Mouse (Mus musculus): ENCODE results near the gene Rbm11. TPM values are rescaled to one million over a fixed set of nuclear protein-coding genes. Genes with fewer than 3 reads are reported as not detected.

Rbm11 gene
- 0.45 and 0.55 TPM in 2 replicates for polyA plus RNA-seq (2015; fragmentation: Nextera tagmentation; extraction: Ambion mirVana)

DNA sequence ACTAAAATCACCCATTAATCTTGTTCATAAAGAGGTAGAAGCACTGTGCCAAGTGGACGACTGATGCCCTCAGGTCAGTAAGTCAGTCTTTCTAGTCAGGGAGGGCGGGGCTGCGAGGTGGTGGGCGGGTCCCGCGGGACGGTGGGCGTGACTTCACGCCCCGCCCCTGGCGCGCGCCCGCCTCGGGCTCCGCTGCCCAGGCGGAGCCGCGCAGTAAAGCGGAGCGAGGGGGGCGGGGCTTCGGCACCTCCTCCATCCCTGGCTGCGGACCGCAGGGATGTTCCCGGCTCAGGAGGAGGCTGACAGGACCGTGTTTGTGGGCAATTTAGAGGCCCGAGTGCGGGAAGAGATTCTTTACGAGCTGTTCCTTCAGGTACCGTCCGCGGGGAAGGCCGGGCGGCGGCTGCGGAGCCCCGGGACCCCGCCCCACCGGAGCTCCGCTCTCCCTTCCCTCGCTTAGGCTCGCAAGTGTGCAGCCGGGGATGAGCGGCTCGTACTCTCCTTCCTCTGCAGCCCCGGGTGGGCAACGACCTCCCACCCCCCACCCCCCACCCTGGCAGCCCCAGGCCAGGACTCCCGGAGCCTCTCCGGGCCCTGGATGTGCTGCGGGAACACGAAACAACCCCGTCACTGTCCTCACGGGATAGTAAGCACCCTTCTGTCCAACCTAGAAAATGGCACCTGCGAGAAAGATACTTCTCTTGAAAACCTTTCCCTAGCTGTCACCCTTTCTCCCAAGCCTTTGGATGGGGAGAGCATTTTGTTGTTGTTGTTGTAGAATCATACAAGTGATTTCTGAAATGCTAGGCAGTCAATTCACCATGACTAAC is at the start of gene Rbm11:
Gene Rbm11, plus strand, starts transcription at position 174 of the 830 bp plus-strand sequence.
- H3K4me2 ChIP-seq (ENCODE audit: low read length) = peak within 1 kb of the TSS; percentile 82
- peak within 1 kb of the TSS; percentile 70 for H3K4me3 ChIP-seq (replicated peaks; ENCODE audit: low read depth, low read length)
- DNase-seq (ENCODE audit: low spot score) = peak; percentile 86
- H3K36me3 ChIP-seq (ENCODE audit: insufficient read depth, low read length) = no peaks in the 10 kb centered on the region
- peak; percentile 98 for ATAC-seq (replicated peaks; ENCODE audit: low FRiP score, low read depth)
- peaks cover 3% of the 10 kb centered on the region; the same call in 1 of the 2 replicates for H3K27me3 ChIP-seq (ENCODE audit: insufficient read depth, low read length)
- peak within 1 kb of the TSS; percentile 46; the same call in 1 of the 2 replicates for H3K9ac ChIP-seq (ENCODE audit: low read depth, low read length)
- WGBS = under 1% methylated on average over 45 of the region's 55 CpGs
- H3K4me1 ChIP-seq (replicated peaks; ENCODE audit: insufficient read depth, low read length) = no peaks in the 10 kb centered on the region
- no peaks in the 10 kb centered on the region for H3K9me3 ChIP-seq (replicated peaks; ENCODE audit: low read length)
- H3K27ac ChIP-seq = no peak within 1 kb of the TSS
- no peak for TF ChIP-seq CTCF (IDR thresholded peaks at IDR 0.05; ENCODE audit: low read depth)

DNA sequence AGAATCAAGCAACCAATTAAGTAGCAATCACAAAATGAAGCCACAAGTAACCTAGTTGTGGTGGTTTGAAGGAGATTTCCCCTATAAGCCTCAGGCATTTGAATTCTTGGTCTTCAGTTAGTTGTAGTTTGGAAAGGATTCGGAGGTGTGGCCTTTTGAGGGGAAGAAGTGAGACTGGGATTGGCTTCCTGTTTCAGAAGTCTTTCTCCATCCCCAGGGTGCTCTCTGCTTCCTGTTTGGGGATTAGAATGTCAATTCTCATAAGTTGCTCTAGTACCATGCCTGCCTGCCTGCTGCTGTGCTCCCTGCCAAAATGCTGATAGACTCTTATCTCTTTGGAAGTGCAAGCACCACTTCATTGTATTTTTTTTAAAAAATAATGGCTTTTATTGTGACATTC is 47.3 kb upstream of the Rbm11 start:
- no peak overlapping the region for H3K4me3 ChIP-seq (replicated peaks; ENCODE audit: low read depth, low read length)
- no peak for DNase-seq (ENCODE audit: low spot score)
- no peak for TF ChIP-seq CTCF (IDR thresholded peaks at IDR 0.05; ENCODE audit: low read depth)
- H3K27ac ChIP-seq = no peak overlapping the region
- no peaks in the 10 kb centered on the region for H3K27me3 ChIP-seq (ENCODE audit: insufficient read depth, low read length)
- no peaks in the 10 kb centered on the region for H3K4me1 ChIP-seq (replicated peaks; ENCODE audit: insufficient read depth, low read length)
- WGBS = 83% methylated on average over 1 of the region's 1 CpGs
- H3K4me2 ChIP-seq (ENCODE audit: low read length) = no peak overlapping the region
- no peak for ATAC-seq (replicated peaks; ENCODE audit: low FRiP score, low read depth)
- H3K36me3 ChIP-seq (ENCODE audit: insufficient read depth, low read length) = no peaks in the 10 kb centered on the region
- no peak overlapping the region for H3K9ac ChIP-seq (ENCODE audit: low read depth, low read length)
- H3K9me3 ChIP-seq (replicated peaks; ENCODE audit: low read length) = no peaks in the 10 kb centered on the region

DNA sequence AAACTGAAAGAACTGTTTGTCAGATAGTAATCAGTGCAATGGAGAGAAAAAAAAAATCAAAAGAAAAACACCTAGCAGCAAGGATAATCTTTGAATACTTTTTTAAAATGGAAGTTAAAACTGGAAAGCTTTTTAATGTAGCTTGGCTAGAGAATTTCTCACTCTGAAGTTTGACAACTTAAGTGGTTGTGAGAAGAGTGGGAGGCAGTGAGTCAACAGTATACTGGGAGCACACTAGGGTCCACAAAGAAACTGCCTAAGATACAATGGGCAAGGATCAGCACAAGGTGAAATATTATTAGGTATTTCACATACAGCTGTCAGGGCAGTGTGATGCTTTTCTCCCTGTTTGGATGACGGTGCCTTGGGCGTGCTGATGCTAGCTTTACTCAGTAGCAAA is 29.7 kb upstream of the Rbm11 start:
- 92% methylated on average over 2 of the region's 2 CpGs for WGBS

DNA sequence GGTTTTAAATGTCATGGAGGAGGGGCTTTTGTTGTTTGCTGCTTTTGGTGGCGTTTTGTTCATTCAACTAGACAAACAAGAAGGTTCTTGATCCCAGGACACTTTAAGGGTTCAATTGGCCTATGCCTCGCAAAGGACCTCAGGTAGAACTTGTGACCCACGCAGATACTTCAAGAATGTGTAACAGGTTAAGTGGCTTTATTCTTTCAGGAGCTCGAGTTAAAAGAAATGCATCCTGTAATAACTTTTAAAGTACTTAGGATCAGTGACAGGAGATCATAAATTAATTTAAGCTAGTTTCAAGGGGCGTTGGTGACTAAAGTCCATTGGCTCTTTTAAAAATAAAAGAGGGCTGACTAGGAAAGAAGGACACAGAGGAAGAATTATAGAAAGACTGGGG is 10.4 kb upstream of the Rbm11 start:
- ATAC-seq (replicated peaks; ENCODE audit: low FRiP score, low read depth) (no peak), DNase-seq (ENCODE audit: low spot score) (peak; percentile 53)
- no peak overlapping the region for H3K4me3 ChIP-seq (replicated peaks; ENCODE audit: low read depth, low read length)
- H3K9me3 ChIP-seq (replicated peaks; ENCODE audit: low read length) = no peaks in the 10 kb centered on the region
- no peaks in the 10 kb centered on the region for H3K4me1 ChIP-seq (replicated peaks; ENCODE audit: insufficient read depth, low read length)
- H3K27me3 ChIP-seq (ENCODE audit: insufficient read depth, low read length) = no peaks in the 10 kb centered on the region
- no peak overlapping the region for H3K9ac ChIP-seq (ENCODE audit: low read depth, low read length)
- H3K4me2 ChIP-seq (ENCODE audit: low read length) = no peak overlapping the region
- H3K27ac ChIP-seq = no peak overlapping the region
- no peaks in the 10 kb centered on the region for H3K36me3 ChIP-seq (ENCODE audit: insufficient read depth, low read length)
- no peak for TF ChIP-seq CTCF (IDR thresholded peaks at IDR 0.05; ENCODE audit: low read depth)
- WGBS = 21% methylated on average over 5 of the region's 5 CpGs

More for the DNA sequence above, 29.7 kb upstream of the Rbm11 start:
- H3K4me1 ChIP-seq (replicated peaks; ENCODE audit: insufficient read depth, low read length) = no peaks in the 10 kb centered on the region
- ATAC-seq (replicated peaks; ENCODE audit: low FRiP score, low read depth) (no peak), DNase-seq (ENCODE audit: low spot score) (no peak)
- H3K27ac ChIP-seq = no peak overlapping the region
- H3K4me3 ChIP-seq (replicated peaks; ENCODE audit: low read depth, low read length) = no peak overlapping the region
- no peak overlapping the region for H3K9ac ChIP-seq (ENCODE audit: low read depth, low read length)
- no peaks in the 10 kb centered on the region for H3K9me3 ChIP-seq (replicated peaks; ENCODE audit: low read length)
- no peak overlapping the region for H3K4me2 ChIP-seq (ENCODE audit: low read length)
- no peaks in the 10 kb centered on the region for H3K27me3 ChIP-seq (ENCODE audit: insufficient read depth, low read length)
- TF ChIP-seq CTCF (IDR thresholded peaks at IDR 0.05; ENCODE audit: low read depth) = no peak
- H3K36me3 ChIP-seq (ENCODE audit: insufficient read depth, low read length) = no peaks in the 10 kb centered on the region

DNA sequence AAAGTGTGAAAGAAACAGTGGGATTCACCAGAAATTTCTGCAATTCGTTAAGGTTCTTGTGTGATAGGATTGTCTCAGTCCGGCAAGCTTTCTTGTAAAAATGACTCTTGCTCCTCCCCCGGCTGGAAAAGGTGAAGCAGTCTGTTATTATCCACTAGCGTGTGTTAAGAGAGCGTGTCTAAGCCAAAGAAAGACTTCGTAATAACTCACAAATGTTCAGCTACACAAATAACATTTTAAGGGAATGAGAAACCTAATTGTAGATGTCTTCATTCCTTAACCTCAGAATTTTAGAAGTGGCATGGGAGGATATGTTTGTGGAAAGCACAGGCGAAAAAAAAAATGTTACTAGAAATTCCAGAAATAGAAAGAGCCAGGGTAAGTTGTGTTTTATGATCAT is 6.7 kb upstream of the Rbm11 start, which contains the start of gene Lipi:
Gene Lipi, minus strand, starts transcription at position 101 of the 400 bp plus-strand sequence.
- Histone ChIP-seq H3K4me1 (replicated peaks; ENCODE audit: insufficient read depth, low read length) (no peaks in the 10 kb centered on the region), H3K36me3 (ENCODE audit: insufficient read depth, low read length) (no peaks in the 10 kb centered on the region), H3K27ac (no peak within 1 kb of the TSS), H3K4me2 (ENCODE audit: low read length) (no peak within 1 kb of the TSS), H3K27me3 (ENCODE audit: insufficient read depth, low read length) (no peaks in the 10 kb centered on the region), H3K9me3 (replicated peaks; ENCODE audit: low read length) (no peaks in the 10 kb centered on the region), H3K4me3 (replicated peaks; ENCODE audit: low read depth, low read length) (no peak within 1 kb of the TSS), H3K9ac (ENCODE audit: low read depth, low read length) (no peak within 1 kb of the TSS)
- DNase-seq (ENCODE audit: low spot score) (no peak), ATAC-seq (replicated peaks; ENCODE audit: low FRiP score, low read depth) (no peak)
- TF ChIP-seq CTCF (IDR thresholded peaks at IDR 0.05; ENCODE audit: low read depth) = no peak
- WGBS = 54% methylated on average over 7 of the region's 7 CpGs

DNA sequence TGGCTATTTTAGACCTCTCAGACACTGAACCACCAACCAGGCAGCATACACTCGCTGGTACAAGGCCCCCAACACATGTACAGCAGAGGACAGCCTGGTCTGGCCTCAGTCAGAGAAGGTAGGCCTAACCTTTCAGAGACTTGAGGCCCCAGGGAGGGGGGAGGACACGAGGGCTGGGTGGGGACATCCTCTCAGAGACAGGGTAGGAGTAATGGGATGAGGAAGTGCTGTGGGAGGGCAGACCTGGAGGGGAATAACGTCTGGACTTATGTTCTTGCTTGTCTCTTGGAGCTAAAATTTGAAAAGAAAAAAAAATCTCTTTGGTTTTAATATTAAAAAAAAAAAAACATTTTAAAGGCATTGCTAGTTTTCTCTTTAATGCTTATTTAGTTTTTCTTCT is 6.2 kb upstream of the Rbm11 start:
- Histone ChIP-seq H3K4me3 (replicated peaks; ENCODE audit: low read depth, low read length) (no peak overlapping the region), H3K9ac (ENCODE audit: low read depth, low read length) (no peak overlapping the region), H3K27me3 (ENCODE audit: insufficient read depth, low read length) (no peaks in the 10 kb centered on the region), H3K4me2 (ENCODE audit: low read length) (no peak overlapping the region), H3K27ac (no peak overlapping the region), H3K9me3 (replicated peaks; ENCODE audit: low read length) (no peaks in the 10 kb centered on the region), H3K4me1 (replicated peaks; ENCODE audit: insufficient read depth, low read length) (no peaks in the 10 kb centered on the region), H3K36me3 (ENCODE audit: insufficient read depth, low read length) (no peaks in the 10 kb centered on the region)
- no peak for TF ChIP-seq CTCF (IDR thresholded peaks at IDR 0.05; ENCODE audit: low read depth)
- ATAC-seq (replicated peaks; ENCODE audit: low FRiP score, low read depth) (0 out of 2 replicates have a peak, but pooled peaks have one; percentile 21), DNase-seq (ENCODE audit: low spot score) (no peak)
- WGBS = 26% methylated on average over 3 of the region's 3 CpGs
